Mouse (Mus musculus) layer of hippocampus, adult 18-20 months (tissue): ENCODE results near the gene Mbnl2. TPM values are rescaled to one million over a fixed set of nuclear protein-coding genes. Genes with fewer than 3 reads are reported as not detected.
A peak's percentile ranks its signal among the peaks of the same experiment; 100 is the strongest.

Experiments
- DNase-seq, 2 experiments: peaks; one replicate each; pipeline ENCODE4 v3.0.0; 2022; ENCODE audit warnings: low spot score in 2 of 2
- total RNA-seq, 2 experiments: library from RNA; stranded (reverse); gene quantifications; 2 replicates each; pipeline ENCODE4 v1.2.3; 2021

The Mbnl2 gene
- total RNA-seq, 2 experiments from 2014 or later = 246 to 260 TPM

DNA sequence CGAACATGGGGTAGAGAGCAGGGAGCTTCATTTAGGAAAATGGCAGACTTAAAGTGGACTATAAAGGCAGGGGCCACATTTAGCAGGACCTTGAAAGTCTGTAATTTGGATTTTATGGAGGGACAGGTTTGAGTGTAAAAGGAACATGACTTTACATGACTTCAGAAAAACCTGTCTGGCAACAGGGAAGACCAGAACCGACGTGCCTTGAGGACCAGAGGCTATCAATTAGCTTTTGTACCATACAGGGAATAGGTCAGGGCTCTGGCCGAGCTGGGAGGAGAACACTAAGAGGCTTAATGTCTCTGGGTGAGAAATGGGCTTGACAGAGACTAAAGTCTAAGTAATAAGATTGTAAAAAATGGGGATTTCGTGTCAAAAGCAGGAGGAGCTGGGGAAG is 1.7 kb upstream of the Mbnl2 start:
- DNase-seq = no peak

DNA sequence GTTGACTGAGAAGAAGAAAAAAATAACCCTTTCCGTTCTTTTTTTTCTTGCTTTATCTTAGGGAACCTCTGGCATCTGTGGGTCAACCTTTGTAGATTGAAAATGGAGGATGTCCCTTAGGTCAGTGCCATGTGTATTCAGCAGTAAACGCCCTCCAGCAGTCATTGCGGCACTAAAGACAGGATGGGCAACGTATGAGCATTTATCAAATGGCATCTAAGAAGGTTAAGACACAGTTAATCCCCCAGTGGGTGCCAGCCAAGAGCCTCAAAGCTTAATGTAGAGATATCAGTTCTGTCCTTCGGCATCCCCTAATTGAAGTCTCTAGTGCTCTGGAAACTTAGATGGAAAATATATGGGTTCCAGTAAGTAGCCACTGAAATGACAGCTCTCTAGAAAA is 723 bp upstream of the Mbnl2 start:
- DNase-seq = no peak

DNA sequence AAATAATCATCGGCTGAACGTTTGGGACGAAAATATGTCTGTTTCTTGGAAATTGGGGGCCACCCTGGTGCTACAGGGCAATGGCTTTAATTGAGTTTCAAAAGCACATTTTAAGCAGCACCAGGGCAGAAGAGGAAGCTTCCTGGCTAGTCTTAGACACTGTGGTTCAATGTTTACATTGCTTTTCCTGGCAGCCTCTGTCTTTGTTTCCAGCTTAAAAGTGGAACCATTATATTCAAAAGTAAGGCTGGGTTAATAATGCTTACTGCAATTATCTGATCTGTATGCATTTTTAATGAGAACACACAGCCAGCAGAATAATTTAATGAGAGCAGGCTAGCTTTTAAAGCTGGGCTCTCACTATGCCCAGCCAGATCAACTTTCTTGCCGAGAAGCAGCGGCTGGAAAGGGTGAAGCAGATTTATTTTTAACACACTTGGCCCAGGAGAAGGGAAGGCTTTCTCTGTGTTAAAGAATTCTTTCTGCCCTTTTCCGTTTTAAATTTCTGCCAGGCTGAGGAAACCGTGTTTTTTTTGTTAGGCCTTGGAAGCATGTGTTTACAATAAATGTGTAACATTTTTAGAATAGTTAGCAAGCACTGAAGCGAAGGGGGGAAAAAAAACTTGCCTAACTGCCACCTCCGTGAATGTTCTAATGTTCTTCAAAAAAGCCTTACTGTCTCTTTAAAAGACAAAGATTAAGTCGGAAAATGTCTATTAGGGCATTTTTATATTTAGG is 1.0 kb downstream of the Mbnl2 start:
- DNase-seq = no peak

DNA sequence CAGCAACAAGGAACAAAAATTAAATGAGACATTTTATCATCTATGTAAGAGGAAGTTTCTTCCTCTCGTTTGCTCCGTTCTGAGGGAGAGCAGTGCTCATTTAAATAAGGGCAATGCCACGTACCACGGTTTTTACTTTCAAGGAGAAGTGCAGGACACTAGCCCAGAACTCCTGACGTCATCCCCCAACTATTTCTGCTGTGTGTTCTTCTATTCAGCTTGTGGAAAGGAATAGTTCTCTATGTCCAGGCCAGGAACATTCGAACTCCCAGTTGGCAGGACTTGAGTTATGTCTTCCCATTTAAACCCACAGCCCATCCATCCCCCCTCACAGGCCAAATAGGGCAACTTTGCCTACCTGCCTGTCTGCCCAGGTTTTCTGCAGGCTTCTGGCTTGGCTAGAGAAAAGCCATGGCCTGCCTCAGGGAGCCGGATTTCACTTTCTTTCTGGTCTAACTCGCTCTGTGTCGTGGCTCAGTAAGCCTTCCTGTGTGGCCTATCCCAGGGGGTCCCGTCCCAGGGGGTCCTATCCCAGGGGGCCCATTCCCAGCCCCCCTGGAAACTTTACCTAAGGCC is 1.7 kb downstream of the Mbnl2 start:
- peak in 1 of 2 experiments; percentile 41 for DNase-seq

DNA sequence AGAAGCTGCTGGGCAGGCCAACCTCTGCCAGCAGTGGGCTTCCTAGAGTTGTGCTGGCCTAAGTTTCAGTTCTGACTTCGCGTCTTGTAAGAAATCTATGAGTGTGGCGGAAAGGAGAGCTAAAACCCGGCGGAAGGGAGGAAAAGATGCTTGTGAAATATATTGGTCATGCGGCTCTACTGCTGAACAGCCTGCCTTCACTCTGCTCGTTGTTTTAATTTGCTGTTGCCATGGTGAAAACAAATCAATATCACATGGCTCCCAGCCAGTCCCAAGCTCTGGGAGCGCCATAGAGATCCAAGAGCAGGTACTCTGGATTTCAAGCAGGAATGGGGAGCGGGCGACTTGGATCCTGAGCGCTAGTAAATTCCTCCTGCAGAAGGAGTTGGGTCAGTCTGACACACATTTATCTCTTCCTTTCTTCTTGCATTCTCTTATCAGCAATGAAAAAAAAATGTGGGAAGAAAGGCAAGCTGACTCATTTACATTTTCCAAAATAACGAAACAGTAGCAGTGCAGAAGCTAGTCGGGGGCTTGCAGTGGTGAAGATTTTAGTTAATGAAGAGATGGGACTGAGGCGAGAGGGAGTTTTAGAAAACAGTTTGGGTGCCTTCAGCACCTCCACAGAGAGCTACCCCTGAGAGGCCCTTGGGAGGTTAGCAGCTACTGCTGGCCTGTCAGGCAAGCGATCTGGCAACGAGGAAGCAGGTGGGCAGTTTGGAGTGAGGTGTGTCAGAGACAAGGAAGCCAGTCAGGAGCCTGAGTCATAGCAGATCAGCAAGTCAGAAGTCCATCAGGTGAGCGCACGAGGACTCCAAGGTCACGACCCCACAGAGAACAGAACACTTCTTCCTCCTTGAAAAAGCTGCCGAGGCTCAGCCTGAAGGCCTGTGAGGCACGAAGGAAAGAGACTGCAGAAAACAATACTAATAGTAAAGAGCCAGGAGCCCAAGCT is 3.1 kb downstream of the Mbnl2 start:
- peak; percentile 70 to 84 for DNase-seq

DNA sequence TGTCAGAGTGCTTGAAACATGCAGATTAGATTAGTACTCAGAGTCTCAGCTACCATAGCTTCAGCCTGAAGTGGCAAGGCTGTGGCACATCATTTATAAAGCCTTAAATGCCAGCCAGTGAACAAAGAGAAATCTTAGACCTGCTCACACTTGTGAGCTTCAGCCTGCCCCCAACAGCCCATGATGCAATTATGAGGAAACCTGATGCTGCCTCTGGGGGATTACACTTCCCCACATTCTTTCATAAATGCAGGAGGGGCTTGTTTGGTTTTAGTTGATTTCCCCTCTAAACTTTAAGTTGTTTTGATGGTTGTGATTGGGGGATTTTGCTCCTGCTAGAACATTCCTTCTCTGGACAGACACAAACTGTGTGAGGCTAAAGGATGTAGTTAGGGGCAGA is 4.7 kb downstream of the Mbnl2 start:
- no peak for DNase-seq

DNA sequence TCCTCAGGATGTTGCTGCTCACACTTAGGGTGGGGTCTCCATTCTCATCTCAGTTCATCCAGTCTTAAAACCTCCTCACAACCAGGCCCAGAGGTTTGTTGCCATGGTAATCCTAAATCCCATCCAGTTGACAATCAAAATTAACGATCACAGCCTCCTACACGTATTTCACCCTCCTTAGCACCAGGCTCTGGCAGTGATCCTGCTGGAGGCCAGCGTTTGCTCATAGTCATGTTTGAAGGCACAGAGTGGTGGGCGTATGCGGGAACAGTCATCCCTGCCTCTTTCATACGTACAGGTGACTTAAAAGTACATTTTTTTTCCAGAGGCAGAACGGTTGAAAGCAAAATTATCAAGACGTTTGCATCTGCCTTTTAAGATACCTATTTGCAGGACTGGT is 8.3 kb downstream of the Mbnl2 start:
- DNase-seq = peak in 1 of 2 experiments; percentile 62

DNA sequence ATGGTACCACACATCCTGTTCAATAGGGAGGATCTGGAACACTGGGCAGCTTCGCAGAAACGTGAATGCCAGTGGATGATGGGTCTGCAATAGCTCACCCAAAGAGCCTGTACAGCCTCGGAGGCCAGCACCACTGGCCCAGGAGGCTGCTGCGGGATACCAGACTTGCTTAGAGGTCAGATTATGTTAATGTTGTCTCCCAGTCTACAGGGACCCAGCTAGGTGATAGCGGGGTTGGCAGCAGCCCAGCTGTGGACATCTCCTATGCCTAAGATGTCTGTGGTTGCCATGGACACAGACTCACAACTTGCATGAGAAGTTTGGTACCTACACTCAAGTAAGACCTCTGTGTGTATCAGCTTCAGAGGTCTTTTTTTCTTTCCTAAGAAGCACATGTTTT is 9.0 kb downstream of the Mbnl2 start:
- DNase-seq = no peak

DNA sequence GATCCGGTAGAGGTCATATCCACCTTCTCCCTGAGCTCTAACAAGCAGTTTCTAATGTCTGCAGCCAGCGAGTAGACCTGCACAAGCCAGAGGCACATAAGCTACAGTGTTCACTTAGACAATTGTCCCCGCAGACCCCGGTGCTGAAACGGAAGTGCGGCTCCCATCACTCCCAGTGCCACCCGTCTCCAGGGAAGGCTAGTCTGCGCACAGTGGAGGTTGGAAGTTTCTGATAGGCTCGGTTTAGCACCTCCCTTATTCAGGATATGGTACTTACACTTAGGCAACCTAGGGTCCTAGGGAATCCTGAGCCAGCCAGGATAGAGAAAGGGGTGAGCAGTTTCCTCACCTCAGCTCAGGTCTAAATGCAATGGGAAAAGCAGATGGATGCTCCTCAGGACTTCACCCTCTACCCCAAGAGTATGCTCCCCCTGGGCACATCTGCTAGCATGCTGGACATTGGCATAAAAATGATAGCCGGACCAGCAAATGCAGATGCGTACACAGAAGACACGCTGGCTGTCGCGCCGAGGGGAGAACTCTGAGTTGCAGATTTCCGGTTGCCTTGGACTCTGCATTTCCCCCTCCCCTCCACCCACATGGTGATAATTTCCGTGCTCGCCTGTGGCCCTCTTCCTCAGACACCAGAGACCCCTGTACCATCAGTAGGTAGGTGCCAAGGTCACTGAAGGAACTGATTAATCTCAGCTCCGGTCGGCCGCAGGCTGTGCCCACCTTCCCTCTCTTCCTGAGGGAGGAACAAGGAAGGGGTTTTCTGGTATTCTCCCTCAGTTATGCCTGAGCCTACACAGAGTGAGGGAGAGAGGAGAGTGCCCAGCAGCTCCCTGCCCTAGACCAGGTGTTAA is 11.9 kb downstream of the Mbnl2 start:
- no peak for DNase-seq

DNA sequence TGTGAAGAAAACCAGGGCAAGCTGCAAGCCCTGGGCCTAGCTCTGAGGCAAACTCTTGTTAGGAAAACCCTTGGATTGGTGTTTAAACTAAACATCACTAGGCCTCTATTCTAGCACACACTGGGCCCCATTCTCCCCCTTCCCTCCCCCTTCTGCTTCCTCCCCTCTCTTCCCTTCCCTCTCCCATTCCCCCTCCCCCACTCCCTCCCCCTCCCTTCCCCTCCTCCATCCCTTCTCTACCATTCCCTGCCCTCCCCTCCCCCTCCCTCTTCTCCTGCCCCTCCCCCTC is 12.5 kb downstream of the Mbnl2 start:
- DNase-seq = no peak

DNA sequence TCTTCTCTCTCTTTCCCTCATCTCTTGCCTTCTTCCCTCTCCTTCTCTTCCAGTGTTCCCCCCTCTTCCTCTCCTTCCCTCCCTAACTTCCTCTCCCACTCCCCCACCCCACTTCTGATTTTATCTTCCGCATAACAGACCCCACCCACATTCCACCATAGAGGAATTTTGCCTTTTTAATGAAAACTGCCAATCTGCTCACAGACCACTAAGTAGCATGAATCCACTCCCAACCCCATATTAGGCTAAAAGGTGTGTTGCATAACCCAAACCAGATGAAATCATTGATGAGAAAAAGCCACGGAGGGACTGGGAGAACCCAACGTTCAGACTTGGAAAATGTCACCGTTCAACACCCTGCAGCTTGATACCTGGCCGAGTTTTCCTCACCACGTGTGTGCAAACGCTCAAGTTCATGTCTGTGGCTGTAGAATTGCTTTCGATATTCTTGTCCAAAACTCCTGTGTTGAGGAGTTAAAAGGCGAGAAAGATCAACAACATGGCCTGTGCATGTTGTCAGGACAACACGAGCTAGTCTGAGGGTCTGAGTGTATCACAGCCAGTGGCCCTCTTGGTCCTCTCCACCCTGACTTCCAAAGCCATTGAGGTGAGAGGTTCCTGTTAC is 13.0 kb downstream of the Mbnl2 start:
- DNase-seq = no peak

DNA sequence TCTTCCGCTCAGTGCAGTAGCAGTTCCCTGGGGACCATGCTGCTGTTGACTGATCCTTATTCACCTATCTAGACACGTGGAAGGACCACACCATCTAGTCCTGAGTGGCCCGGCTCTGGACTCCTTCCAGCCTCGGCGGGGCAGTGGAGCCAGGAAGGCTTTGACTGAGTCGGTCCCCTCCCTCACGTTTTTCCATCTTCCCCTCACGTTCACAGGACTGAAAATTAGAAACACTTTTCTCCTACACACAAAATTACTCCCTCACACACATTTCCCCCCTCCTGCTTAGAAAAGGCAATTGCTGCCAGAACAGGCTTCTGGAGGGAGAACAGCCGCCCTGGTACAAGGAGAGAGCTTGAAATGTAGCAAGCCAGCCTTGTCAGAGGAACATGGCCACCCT is 13.6 kb downstream of the Mbnl2 start:
- peak in 1 of 2 experiments; percentile 41 for DNase-seq

DNA sequence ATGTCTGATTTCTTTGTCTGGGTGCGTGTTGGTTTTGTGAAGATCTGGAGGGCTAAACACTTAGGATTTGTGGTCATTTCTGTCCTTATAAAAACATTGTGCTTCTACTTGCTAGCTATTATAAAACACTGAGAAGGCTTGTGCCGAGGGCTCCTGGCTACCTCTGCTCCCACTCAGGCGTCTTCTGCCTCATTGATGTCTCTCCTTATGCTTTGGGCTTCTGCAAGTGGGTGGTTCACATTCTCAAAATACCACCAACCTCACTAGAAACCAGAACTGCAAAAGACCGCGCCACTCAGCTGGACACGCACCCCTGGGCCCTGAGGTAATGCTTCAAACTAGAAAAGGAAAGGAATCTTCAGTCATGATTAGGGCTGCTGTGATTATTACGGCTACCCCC is 14.1 kb downstream of the Mbnl2 start:
- DNase-seq = no peak

DNA sequence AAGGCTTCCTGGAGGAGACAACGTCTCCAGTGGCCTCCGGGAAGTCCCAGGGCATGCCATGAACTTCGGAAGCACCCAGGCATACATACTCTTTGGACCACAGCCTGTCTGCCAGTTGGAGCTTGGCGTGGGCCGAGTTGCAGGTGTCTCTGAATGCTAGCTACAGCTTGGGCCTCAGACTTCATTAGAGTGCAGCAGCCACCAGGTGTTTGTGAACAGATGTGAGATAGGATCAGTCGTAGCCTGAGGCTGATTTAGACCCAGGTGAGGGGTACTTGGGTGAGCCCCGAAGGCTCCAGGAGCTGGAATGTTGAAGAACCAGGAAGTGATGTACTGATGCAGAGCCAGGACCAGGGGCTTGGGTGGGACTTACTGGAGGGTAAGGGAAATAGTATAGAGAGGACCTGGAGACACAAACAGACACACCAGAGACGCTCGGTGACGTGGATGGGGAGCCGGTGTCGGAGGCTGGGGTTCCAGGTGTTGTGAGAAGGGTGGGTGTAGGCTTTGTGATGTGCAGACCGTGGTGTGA is 15.8 kb downstream of the Mbnl2 start:
- DNase-seq = no peak

DNA sequence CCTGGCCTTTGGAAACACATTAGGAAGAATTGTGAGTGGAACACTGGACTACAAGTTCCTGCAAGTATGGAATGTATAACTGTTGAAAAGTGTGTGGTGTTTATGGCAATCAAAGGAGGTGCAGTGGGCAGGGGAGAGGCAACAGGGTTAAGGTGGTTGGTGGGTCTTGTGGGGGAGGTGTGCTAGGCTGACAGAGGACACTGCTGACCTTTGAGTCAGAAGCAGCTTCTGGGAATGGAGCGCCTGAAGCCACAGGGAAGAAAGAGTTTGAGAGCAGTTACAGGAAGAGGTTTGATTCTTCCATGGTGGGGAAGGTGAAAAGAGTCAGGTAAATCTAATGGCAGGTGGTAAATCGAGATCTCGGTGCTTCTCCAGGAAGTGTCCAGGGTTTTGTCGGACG is 16.7 kb downstream of the Mbnl2 start:
- no peak for DNase-seq

DNA sequence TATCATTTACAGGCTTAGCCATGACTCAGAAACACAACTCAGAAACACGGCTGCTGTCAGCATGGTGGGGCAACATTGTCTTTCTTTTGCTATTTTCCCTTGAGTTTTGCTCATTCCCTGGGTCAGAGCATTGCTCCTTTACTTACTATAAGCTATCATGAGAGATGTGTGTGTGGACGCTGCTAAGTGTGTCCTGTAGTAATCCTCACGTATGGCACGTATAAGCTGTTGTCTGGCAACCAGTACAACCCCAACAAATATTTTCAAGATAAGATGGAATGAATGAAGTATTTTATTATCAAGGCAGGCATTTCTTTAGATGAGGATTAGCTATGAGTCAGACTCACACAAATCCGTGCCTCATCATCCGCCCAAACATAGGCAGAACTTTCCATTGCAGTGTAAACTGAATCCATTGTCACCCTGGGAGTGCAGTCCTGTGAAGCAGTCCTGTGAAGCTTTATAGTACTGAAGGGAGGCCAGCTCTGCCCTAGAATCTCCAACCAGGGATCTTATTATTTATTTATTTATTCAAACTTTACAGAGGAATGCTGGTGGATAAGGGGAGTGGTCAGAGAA is 17.2 kb downstream of the Mbnl2 start:
- no peak for DNase-seq

DNA sequence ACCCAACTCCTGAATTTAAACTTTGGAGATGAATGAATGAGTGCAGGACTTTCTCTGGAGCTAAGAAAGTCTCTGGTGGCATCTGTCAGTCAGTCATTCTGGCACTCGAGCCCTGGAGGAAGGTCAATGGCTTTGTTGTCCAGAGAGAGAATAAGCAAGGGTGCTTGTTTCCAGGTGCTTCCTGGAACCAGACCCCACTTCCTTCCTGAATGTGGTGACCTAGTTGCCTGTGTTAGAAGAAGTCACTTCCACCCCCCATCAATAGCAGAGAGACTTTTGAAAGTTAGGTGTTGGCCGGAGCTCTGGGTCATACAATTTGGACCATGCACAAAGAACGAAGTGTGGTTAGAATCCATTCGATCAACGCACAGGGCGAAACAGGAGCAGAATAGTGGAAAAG is 19.0 kb downstream of the Mbnl2 start:
- DNase-seq = no peak

DNA sequence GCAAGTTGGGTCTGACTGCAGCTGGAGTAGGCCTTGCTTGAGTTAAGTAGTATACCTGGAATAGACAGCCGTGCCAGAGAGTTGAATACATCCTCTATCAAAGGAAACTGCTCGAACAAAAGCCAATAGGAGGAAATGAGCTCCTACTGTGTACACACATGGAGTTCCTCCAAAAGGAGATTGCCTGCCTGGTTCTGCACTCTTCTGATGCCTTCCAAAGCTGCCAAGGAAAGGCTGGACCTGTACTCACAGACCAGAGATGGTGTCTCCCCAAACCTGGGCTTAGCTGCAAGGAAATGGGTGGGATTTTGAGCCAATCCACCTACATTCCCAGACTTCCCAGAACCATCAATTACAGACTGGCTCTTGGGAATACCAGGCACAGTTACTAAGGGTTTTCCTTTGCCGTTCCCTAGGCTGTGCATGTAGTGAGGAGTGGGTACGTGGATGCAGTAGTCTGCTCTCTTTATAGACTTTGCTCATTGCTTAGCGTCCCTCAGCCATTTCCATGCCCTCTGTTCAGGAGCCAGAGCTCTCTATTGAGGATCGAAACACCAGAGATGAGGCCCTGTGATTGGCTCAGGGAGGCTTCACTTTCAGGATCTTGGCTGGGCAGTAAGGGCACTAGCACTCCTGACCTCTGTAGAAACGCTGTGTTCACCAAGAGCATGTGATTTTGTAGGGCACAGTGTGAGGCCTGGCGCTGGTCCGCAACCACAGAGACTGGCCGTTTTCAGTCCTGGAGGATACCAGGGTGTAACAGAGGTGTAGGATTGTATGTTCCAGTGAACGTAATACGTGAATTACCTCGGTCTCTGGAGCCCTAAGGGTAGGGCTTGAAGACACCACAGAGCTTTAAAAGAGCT is 20.1 kb downstream of the Mbnl2 start:
- no peak for DNase-seq
